Mouse (Mus musculus) cerebellum, adult 2 months (tissue): ENCODE data around the gene Tsen15.
"Not testable (repeated sequence)": the region's sequence is repeated elsewhere in the genome, so short reads cannot be mapped to it uniquely, and the experiment has no call there.

Source experiments
- CTCF ChIP-seq: fragments of 200-500 bp; IDR thresholded peaks from 2 replicates; pipeline ENCODE4 v1.5.1; 2011; ENCODE audit warnings: low read depth, mild to moderate bottlenecking, control low read depth, low read length, moderate library complexity, borderline replicate concordance; ENCODE audit not compliant: insufficient read depth
- POLR2A ChIP-seq: fragments of 200-500 bp; IDR thresholded peaks from 2 replicates; pipeline ENCODE4 v1.6.1; 2011; ENCODE audit warnings: low read length, control low read depth, borderline replicate concordance; ENCODE audit not compliant: insufficient read depth

GRCm38 (mm10) chr1:152385693-152386092 is 795 bp downstream of the Tsen15 start:
- TF ChIP-seq CTCF, POLR2A: not testable (repeated sequence)
